Mouse (Mus musculus) G1E (cell line): ENCODE data around the gene Plcb2. TPM values are rescaled to one million over a fixed set of nuclear protein-coding genes. Genes with fewer than 3 reads are reported as not detected.

Experiments
- ATAC-seq: 2 replicates; pipeline ENCODE4 v1.8.0; 2016; ENCODE audit warnings: mild to moderate bottlenecking; ENCODE audit not compliant: insufficient number of reproducible peaks, poor library complexity, low FRiP score, severe bottlenecking; ENCODE audit errors: extremely low read depth
- DNase-seq: peaks from one replicate; pipeline ENCODE4 v3.0.0; 2012; ENCODE audit warnings: low spot score
- H3K27me3 ChIP-seq: 2 replicates; pipeline ENCODE4 v1.6.1; 2012; ENCODE audit warnings: mild to moderate bottlenecking, low read length, inconsistent platforms; ENCODE audit not compliant: insufficient read depth
- H3K36me3 ChIP-seq: replicated peaks from 2 replicates; pipeline ENCODE3; 2012; ENCODE audit warnings: mild to moderate bottlenecking, inconsistent platforms
- H3K4me1 ChIP-seq: 2 replicates; pipeline ENCODE4 v1.6.1; 2012; ENCODE audit warnings: low read depth, low read length, inconsistent platforms, mixed read lengths; ENCODE audit not compliant: insufficient read depth
- H3K4me3 ChIP-seq: 2 replicates; pipeline ENCODE4 v1.5.1; 2012; ENCODE audit warnings: low read depth, mild to moderate bottlenecking, inconsistent platforms, low read length, moderate library complexity, mixed read lengths
- H3K9me3 ChIP-seq: replicated peaks from 2 replicates; pipeline ENCODE4 v1.6.1; 2012; ENCODE audit warnings: inconsistent platforms
- CTCF ChIP-seq: IDR thresholded peaks from 2 replicates; pipeline ENCODE4 v1.5.1; 2012; ENCODE audit warnings: low read depth, low read length, inconsistent platforms, mixed read lengths
- GATA1 ChIP-seq: IDR thresholded peaks from 2 replicates; pipeline ENCODE4 v1.6.1; 2012; ENCODE audit warnings: borderline replicate concordance, low read length, inconsistent platforms, mixed read lengths
- GATA2 ChIP-seq: IDR thresholded peaks from 2 replicates; pipeline ENCODE4 v1.6.1; 2012; ENCODE audit warnings: low read depth, low read length, inconsistent platforms, borderline replicate concordance
- POLR2AphosphoS5 ChIP-seq: IDR thresholded peaks from 2 replicates; pipeline ENCODE4 v1.6.1; 2012; ENCODE audit warnings: low read depth, low read length, inconsistent platforms; ENCODE audit not compliant: insufficient replicate concordance
- TAL1 ChIP-seq: conservative IDR thresholded peaks from 2 replicates; pipeline ENCODE4 v1.6.1; 2012; ENCODE audit warnings: low read depth, low read length, inconsistent platforms, mixed read lengths
- polyA plus RNA-seq: library from polyadenylated mRNA; stranded (reverse); fragments of >175 nt; gene quantifications from 2 replicates; pipeline ENCODE4 v1.2.3, GENCODE M21; 2012
- total RNA-seq, 2 experiments: library from RNA; stranded (forward) in 1 of 2; stranded (reverse) in 1 of 2; fragments of 200-1000 nt in 1 of 2; fragments of >200 nt in 1 of 2; fragmentation: Nextera tagmentation in 1 of 2; gene quantifications; 2 replicates each; pipeline ENCODE4 v1.2.3; 2014 to 2017

Gene Plcb2
- 25.6 and 30.6 TPM in 2 replicates for total RNA-seq (2014; fragmentation: Nextera tagmentation)
- 7.3 and 8.5 TPM in 2 replicates for total RNA-seq (2017)
- polyA plus RNA-seq = 4.5 and 5.4 TPM in 2 replicates

DNA sequence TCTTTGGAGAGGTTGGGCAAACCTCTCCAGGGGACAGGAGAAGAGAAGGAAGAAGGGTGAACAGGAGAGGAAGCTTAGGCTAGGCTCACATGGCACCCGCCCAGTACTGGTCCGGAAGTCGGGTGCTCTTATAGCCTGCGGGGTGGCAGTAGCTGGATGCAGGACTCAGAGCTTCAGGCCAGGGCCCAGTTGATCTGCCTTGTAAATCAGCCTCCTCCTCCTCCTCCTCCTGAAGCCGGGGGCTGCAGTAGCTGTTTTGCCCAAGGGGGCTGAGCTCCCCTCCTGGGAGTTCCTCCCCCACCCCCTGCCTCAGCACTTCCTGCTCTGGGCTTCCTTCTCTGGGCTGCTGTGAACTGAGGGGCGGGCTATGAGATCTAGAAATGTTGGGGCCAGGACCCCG lies at the start of gene Plcb2:
Gene Plcb2, minus strand, starts transcription at position 102 of the 400 bp plus-strand sequence.
- H3K27me3 ChIP-seq = peaks cover 66% of the 10 kb centered on the region
- ATAC-seq (peak; percentile 24; the same call in 1 of the 2 replicates), DNase-seq (no peak)
- no peaks in the 10 kb centered on the region for H3K36me3 ChIP-seq
- H3K4me3 ChIP-seq = no peak within 1 kb of the TSS
- no peaks in the 10 kb centered on the region for H3K9me3 ChIP-seq
- no peak for TF ChIP-seq TAL1
- no peak for TF ChIP-seq GATA2
- TF ChIP-seq POLR2AphosphoS5 = no peak
- no peak for TF ChIP-seq CTCF
- no peak for TF ChIP-seq GATA1
- peaks cover 10% of the 10 kb centered on the region for H3K4me1 ChIP-seq

GRCm38 (mm10) chr2:118776295-118776694 lies 48.1 kb upstream of the Plcb2 start:
- Histone ChIP-seq H3K4me3 (no peak overlapping the region), H3K4me1 (peaks cover 10% of the 10 kb centered on the region), H3K27me3 (peaks cover 44% of the 10 kb centered on the region), H3K36me3 (no peaks in the 10 kb centered on the region), H3K9me3 (no peaks in the 10 kb centered on the region)
- DNase-seq = no peak
- no peak for TF ChIP-seq POLR2AphosphoS5
- TF ChIP-seq GATA1 = no peak
- no peak for TF ChIP-seq TAL1
- no peak for TF ChIP-seq GATA2
- TF ChIP-seq CTCF = no peak
- ATAC-seq = no peak

DNA sequence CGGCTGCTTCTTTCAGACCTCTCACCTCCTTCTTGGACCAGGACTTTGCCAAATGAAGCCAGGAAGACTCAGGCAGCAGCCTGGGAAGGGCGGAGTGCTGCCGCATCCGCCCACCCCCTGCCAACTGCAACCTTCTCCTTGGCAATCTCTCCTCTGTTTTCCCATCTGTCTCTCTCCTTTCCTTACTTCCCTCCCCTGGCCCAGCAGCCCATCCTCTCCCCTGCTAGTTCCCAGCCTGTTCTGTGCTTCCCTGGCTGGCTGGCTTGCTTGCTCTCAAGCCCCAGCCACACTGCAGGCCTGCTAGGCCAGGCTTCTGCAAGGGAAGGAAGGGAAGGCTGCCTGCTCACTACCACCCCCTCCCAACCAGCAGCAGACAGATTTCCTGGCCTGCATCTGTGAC lies 47.6 kb upstream of the Plcb2 start:
- Histone ChIP-seq H3K4me1 (peaks cover 10% of the 10 kb centered on the region), H3K27me3 (peaks cover 45% of the 10 kb centered on the region), H3K9me3 (no peaks in the 10 kb centered on the region), H3K4me3 (no peak overlapping the region), H3K36me3 (no peaks in the 10 kb centered on the region)
- no peak for TF ChIP-seq GATA1
- ATAC-seq (no peak), DNase-seq (no peak)

GRCm38 (mm10) chr2:118775396-118775795 lies 47.2 kb upstream of the Plcb2 start:
- no peaks in the 10 kb centered on the region for H3K9me3 ChIP-seq
- TF ChIP-seq POLR2AphosphoS5 = no peak
- TF ChIP-seq CTCF = no peak
- TF ChIP-seq GATA1 = no peak
- no peak for TF ChIP-seq GATA2
- TF ChIP-seq TAL1 = no peak
- ATAC-seq (no peak), DNase-seq (no peak)
- peaks cover 10% of the 10 kb centered on the region for H3K4me1 ChIP-seq
- no peak overlapping the region for H3K4me3 ChIP-seq
- H3K27me3 ChIP-seq = peaks cover 44% of the 10 kb centered on the region
- no peaks in the 10 kb centered on the region for H3K36me3 ChIP-seq

- H3K36me3 ChIP-seq = no peaks in the 10 kb centered on the region
- ATAC-seq (no peak), DNase-seq (no peak)
- no peak for TF ChIP-seq POLR2AphosphoS5
- TF ChIP-seq GATA1 = no peak
- TF ChIP-seq TAL1 = no peak
- no peak for TF ChIP-seq CTCF
- no peak for TF ChIP-seq GATA2
- peaks cover 2% of the 10 kb centered on the region for H3K4me1 ChIP-seq
- no peaks in the 10 kb centered on the region for H3K9me3 ChIP-seq
- H3K4me3 ChIP-seq = no peak overlapping the region
- peaks cover 37% of the 10 kb centered on the region for H3K27me3 ChIP-seq
Observed at GRCm38 (mm10) chr2:118774536-118774935, 46.3 kb upstream of the Plcb2 start.

DNA sequence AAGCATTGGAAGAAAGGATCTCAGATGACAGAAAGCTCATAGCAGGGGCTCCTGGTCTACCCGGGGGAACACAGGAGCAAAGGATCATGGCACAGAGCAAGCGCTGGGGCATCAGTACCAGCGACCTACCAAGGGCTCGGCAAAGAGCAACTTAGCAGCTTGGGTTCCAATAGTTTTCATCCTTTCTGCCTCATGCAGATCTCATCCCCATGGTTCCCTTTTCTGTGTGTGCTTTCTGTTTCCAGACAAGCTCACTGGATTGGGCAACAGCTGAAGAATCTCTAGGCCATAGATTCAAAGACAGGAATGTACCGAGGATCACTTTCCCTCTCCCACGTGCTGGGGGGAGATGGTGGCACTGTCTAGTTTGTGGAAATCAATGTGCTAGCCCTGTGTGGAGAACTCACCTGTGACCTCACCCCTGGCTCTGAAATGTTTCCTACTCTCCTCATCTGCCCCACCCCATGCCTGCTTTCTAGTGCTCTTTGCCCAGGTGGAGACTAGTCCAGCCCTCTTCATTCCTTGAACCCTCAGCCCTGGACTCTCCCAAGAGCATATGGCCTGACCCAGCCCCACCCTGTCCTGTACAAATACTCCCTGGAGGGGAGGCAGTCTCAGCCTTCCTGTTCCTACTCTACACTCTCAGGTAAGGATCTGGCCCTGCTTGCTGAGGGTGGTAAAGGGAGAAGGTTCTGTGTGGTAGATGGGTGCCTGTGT lies 44.1 kb upstream of the Plcb2 start, which contains the start of gene Phgr1:
Gene Phgr1, plus strand, starts transcription at position 612 of the 717 bp plus-strand sequence.
- no peaks in the 10 kb centered on the region for H3K36me3 ChIP-seq
- TF ChIP-seq GATA1 (no peak), CTCF (no peak), TAL1 (no peak)
- DNase-seq (no peak), ATAC-seq (no peak)
- H3K9me3 ChIP-seq = no peaks in the 10 kb centered on the region
- no peak within 1 kb of the TSS for H3K4me3 ChIP-seq
- H3K27me3 ChIP-seq = peaks cover 34% of the 10 kb centered on the region
- no peaks in the 10 kb centered on the region for H3K4me1 ChIP-seq
